Mouse (Mus musculus): Measurements from ENCODE around the gene Olfr543.

Olfr543 gene

GRCm38 (mm10) chr7:102472675-102473074 is 8.8 kb downstream of the Olfr543 start:
- DNase-seq, result no peak

DNA sequence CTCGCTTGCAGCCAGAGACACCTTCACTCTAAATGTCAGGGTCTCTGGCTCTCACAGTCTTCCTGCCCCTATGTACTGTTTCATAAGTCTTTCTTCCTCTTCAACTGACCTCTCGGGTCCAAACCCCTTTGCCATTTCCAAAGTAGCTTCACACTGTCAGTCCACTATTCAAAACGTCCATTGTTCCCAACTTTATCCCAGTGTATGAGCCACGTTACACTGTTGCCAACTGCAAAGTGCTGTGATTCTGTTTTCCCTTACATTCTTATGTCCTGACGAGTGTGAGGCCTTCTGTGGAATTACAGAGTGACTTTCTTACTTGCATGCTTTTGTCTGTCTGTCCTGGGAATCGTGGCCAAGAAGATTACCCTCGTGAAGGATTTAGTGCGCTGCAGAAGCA is 13.9 kb downstream of the Olfr543 start:
- no peak for DNase-seq

GRCm38 (mm10) chr7:102458618-102459380 is 22.7 kb downstream of the Olfr543 start:
- DNase-seq, result no peak

DNA sequence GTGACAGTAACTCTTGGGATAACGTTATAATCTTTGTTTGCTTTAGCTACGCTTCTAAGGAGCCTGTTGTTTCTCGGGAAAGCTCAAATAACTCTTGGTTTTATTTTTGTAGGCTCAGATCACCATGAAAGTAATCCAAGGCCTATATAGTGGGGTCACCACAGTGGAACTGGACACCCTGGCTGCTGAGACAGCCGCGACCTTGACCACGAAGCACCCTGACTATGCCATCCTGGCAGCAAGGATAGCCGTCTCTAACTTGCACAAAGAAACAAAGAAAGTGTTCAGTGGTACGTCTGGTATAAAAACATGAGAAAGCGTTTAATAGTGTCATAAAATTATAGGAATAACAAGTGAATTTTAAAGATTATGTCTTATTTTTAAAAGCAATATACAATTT is 35.0 kb downstream of the Olfr543 start:
- DNase-seq, result no peak

GRCm38 (mm10) chr7:102444301-102444700 is 37.2 kb downstream of the Olfr543 start:
- DNase-seq, result no peak

- DNase-seq, result peak; percentile 13
Observed at GRCm38 (mm10) chr7:102442432-102442831, 39.0 kb downstream of the Olfr543 start.

- DNase-seq, result peak; percentile 98
Observed at GRCm38 (mm10) chr7:102441657-102442391, 39.7 kb downstream of the Olfr543 start, which contains the start of gene Rrm1. TSS of gene Rrm1 (plus strand) at chr7:102441695.

DNA sequence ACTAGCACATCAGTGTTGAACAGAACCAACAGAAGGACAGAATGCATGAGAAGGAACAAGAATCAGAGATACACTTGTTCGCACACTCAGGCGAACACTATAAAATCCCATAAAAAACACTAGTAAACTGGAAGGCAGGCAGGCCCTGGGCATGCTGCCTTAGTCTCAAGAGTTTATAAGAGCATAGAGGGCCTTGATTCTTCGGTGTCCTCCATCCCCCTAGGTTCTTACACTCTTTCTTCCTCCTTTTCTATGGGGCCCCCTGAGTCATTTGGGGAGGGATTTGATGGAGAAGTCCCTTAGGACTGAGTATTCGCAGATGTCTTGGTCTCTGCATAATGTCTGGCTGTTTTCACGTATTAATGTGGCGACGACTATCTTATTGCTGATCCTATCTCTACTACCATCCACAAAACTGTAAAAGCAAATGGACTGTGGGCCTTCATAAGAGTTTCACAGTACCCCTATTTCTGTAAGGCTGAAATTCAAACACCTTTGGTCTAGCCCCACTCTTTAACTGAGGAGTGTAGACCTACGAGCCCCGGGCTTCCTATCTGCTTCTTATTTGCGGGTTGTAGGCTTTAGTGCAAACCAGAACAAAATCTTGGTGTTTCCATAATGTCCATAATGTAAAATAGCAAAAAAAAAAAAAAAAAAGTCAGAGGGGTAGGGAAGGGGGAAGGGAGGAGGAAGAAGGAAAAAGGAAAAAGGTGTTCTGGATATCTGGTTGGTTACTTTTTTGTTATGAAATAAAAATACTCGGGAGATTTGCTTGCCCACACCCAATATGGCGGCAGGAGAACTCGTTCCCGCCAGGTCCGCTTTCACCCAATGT is 40.4 kb downstream of the Olfr543 start:
- no peak for DNase-seq

- DNase-seq, result no peak
Observed at GRCm38 (mm10) chr7:102434344-102434743, 47.1 kb downstream of the Olfr543 start.

Data from embryo, embryonic 11 days (tissue).